Mouse (Mus musculus) limb, embryonic 10.5 days (tissue): ENCODE results near the gene Gm5678. TPM values are rescaled to one million over a fixed set of nuclear protein-coding genes. Genes with fewer than 3 reads are reported as not detected.
"Not testable (repeated sequence)": the region's sequence is repeated elsewhere in the genome, so short reads cannot be mapped to it uniquely, and the experiment has no call there.

Experiments
- DNase-seq: peaks from one replicate; pipeline ENCODE4 v3.0.0-alpha.2; 2017; ENCODE audit warnings: low spot score
- H3K27ac ChIP-seq: fragments of 300-500 bp; sonication (generic); 2 replicates; pipeline ENCODE4 v1.5.1; 2016; ENCODE audit warnings: mild to moderate bottlenecking
- H3K27me3 ChIP-seq: fragments of 300-500 bp; sonication (generic); 2 replicates; pipeline ENCODE4 v1.6.1; 2016; ENCODE audit warnings: low read depth, mild to moderate bottlenecking; ENCODE audit not compliant: poor library complexity, severe bottlenecking
- H3K36me3 ChIP-seq: fragments of 300-500 bp; sonication (generic); 2 replicates; pipeline ENCODE4 v1.6.1; 2016; ENCODE audit warnings: mild to moderate bottlenecking, moderate library complexity
- H3K4me1 ChIP-seq: fragments of 300-500 bp; sonication (generic); 2 replicates; pipeline ENCODE4 v1.6.1; 2016
- H3K4me3 ChIP-seq: fragments of 300-500 bp; sonication (generic); 2 replicates; pipeline ENCODE4 v1.5.1; 2016; ENCODE audit warnings: mild to moderate bottlenecking, moderate library complexity
- H3K9me3 ChIP-seq: fragments of 300-500 bp; sonication (generic); replicated peaks from 2 replicates; pipeline ENCODE4 v1.6.1; 2016; ENCODE audit warnings: mild to moderate bottlenecking
- WGBS: fragments of 180-500 bp; shearing (Covaris S2); methylation state at CpG from one replicate; pipeline ENCODE4 v1.1.7; 2016; 5-methylcytosine and 5-hydroxymethylcytosine counted together
- polyA plus RNA-seq: library from polyadenylated mRNA; unstranded; fragments of >200 nt; fragmentation: Nextera tagmentation; extraction: Ambion mirVana; gene quantifications from 2 replicates; pipeline ENCODE4 v1.2.1, GENCODE M21; 2016

Gene Gm5678
- polyA plus RNA-seq, 1 experiment from 2014 or later = not detected

DNA sequence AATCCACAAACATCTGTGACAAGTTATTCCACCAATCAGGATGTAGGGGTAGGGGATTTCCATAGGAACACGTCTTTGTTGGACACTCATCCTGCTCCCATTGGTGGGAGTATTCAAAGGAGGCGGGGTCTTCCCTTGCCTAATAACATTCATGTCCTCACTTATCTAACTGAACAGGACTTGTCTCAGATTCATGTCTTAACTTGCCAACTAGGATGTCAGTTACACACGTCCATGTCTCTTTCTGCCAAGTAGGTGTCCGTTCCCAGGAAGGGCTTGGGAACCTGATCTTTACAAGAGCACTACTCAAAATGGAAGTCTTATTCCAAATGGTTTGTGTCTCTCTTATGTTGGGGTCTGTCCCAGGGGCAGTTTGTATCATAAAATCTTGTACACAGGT is 4.1 kb upstream of the Gm5678 start:
- not testable (repeated sequence) for H3K36me3 ChIP-seq, H3K9me3 ChIP-seq
- 89% methylated on average over 4 of the region's 4 CpGs for WGBS

DNA sequence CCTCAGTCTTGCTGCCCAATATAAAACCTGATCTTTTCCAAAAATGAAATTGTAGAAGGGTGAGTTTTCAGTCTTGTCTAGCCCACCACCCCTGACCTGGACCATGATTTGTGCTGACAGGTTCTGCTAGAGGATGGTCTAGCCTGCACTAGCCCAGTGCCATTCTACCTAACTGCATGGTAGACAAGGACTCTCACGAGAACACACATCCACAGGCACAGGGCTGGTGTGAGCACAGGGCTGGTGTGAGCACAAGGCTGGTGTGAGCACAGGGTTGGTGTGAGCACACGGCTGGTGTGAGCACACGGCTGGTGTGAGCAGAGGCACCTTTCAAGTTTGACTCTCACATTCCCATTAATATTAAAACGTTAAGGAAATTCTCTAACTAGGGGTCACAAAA is 3.2 kb upstream of the Gm5678 start:
- Histone ChIP-seq H3K27me3 (no peaks in the 10 kb centered on the region), H3K27ac (no peak overlapping the region), H3K4me3 (no peak overlapping the region), H3K9me3 (no peaks in the 10 kb centered on the region), H3K4me1 (0 out of 2 replicates have a peak, but pooled peaks cover 3% of the 10 kb centered on the region), H3K36me3 (no peaks in the 10 kb centered on the region)
- 79% methylated on average over 4 of the region's 4 CpGs for WGBS
- DNase-seq = no peak

More for the DNA sequence above, 4.1 kb upstream of the Gm5678 start:
- DNase-seq, H3K27me3 ChIP-seq, H3K4me1 ChIP-seq, H3K4me3 ChIP-seq, H3K27ac ChIP-seq: not testable (repeated sequence)

DNA sequence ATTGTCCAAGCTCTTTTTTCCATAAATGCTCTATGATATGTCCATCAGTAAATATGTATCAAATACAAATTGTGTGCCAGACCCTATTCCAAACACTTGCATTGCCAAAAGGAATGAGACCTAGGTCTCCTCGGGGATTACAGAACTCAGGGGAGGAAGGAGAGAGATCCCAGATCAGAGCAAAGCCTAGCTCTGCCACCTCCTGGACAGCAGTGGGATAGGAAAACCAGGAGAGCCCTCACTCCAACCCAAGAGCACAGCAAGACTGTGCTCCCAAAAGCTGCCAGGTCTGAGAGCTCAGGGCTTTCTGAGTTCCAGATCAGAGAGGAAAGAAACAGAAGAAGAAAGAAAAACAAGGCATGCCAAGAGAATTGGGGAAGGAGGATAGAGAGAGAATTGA is 1.2 kb upstream of the Gm5678 start:
- H3K4me3 ChIP-seq = no peak overlapping the region
- no peak for DNase-seq
- no peaks in the 10 kb centered on the region for H3K9me3 ChIP-seq
- 15% methylated on average over 1 of the region's 1 CpGs for WGBS
- no peaks in the 10 kb centered on the region for H3K27me3 ChIP-seq
- no peaks in the 10 kb centered on the region for H3K36me3 ChIP-seq
- H3K4me1 ChIP-seq = 0 out of 2 replicates have a peak, but pooled peaks cover 3% of the 10 kb centered on the region
- no peak overlapping the region for H3K27ac ChIP-seq

DNA sequence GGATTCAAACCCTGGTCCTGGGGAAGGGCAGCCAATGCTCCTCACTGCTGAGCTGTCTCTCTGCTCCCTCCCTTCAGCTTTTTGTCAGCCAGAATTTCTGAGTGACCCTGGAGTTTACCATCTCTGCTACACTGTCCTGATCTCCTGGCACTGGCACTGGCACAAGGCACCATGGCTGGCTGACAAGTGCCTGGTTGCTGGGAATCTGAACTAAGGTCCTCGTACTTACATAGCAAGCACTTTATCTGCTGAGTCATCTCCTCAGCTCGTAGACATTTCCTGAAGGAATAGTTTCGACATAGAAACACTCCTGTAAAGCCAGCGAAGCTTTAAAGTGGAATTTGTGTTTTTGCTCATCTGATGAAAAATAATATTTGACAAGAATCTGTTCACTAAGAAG is 16.1 kb downstream of the Gm5678 start:
- Histone ChIP-seq H3K27me3 (no peaks in the 10 kb centered on the region), H3K4me3 (no peak overlapping the region), H3K4me1 (no peaks in the 10 kb centered on the region), H3K9me3 (no peaks in the 10 kb centered on the region), H3K27ac (no peak overlapping the region), H3K36me3 (no peaks in the 10 kb centered on the region)
- 77% methylated on average over 4 of the region's 4 CpGs for WGBS
- DNase-seq = no peak

DNA sequence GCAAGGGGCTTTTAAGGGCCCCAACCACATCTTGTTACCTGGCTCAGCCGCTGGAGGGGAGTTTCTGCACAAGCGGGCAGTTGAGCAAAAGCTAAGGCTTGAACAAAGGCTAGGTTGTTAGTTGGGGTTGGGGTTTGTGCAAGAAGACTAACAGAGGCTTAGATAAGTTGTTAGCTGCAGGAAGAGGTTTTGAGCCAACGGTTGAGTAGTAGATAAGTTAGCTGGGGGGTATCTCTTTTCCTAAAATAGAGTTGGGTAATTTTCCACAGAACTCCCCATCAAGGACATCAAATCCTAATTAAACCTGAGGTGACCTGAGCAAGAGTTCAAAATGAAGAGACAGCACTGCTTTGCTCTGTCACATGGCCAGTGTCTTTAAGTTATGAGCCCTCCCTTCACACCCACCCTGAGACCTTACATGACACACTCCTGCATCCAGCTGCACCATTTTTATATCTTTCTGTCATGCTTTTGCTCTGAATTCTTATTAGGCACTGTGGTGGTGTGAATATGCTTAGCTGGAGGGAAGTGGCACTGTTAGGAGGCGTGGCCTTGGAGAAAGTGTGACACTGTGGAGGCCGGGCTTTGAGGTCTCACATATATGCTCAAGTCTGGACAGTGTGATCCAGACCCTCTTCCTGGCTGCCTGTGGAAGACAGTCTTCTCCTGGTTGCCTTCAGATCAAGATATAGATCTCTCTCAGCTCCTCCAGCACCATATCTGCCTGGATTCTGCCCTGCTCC is 20.7 kb downstream of the Gm5678 start:
- Histone ChIP-seq H3K27ac (no peak overlapping the region), H3K27me3 (no peaks in the 10 kb centered on the region), H3K4me3 (no peak overlapping the region), H3K4me1 (no peaks in the 10 kb centered on the region), H3K36me3 (no peaks in the 10 kb centered on the region), H3K9me3 (no peaks in the 10 kb centered on the region)
- WGBS = 90% methylated on average over 5 of the region's 5 CpGs
- no peak for DNase-seq

DNA sequence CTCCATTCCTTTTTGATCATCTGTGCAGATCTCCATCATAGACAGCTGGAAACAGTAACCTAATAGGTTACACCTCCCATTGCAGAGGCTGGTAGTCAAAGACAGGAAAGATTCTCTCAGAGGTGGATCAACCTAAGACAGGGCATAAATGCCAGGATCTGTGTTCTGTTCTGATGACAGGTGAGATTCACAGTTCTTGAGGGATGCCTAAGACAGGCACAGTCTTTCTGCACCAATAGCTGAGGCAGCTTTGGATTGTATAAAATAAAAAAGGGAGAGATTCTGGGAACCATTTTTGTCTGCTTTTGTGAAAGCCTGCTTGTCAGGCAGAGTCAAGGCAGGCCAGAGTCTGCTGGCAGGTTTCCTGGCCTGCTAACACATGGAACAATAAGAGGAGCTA is 40.1 kb downstream of the Gm5678 start:
- H3K9me3 ChIP-seq = peaks cover 8% of the 10 kb centered on the region; the same call in 1 of the 2 replicates
- no peak for DNase-seq
- H3K27me3 ChIP-seq = no peaks in the 10 kb centered on the region
- no peaks in the 10 kb centered on the region for H3K36me3 ChIP-seq
- no peak overlapping the region for H3K27ac ChIP-seq
- no peaks in the 10 kb centered on the region for H3K4me1 ChIP-seq
- H3K4me3 ChIP-seq = no peak overlapping the region

DNA sequence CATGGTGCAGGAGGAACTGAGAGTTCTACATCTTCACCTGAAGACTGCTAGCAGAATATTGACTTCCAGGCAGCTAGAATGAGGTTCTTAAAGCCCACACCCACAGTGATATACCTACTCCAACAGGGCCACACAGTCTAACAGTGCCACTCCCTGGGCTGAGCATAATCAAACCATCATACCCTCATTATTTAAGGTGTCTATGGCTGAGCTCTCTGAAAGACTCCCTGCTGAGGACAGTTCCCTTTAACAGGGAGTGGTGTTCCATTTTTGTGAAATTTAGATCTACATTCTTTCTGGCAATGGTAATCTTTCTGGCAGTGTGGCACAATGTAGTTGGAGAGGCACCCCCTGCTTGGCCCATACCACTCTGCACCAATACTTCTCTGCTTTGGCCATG is 41.6 kb downstream of the Gm5678 start:
- Histone ChIP-seq H3K27ac (no peak overlapping the region), H3K4me1 (no peaks in the 10 kb centered on the region), H3K9me3 (peaks cover 8% of the 10 kb centered on the region; the same call in 1 of the 2 replicates), H3K36me3 (no peaks in the 10 kb centered on the region), H3K4me3 (no peak overlapping the region), H3K27me3 (no peaks in the 10 kb centered on the region)
- no peak for DNase-seq

DNA sequence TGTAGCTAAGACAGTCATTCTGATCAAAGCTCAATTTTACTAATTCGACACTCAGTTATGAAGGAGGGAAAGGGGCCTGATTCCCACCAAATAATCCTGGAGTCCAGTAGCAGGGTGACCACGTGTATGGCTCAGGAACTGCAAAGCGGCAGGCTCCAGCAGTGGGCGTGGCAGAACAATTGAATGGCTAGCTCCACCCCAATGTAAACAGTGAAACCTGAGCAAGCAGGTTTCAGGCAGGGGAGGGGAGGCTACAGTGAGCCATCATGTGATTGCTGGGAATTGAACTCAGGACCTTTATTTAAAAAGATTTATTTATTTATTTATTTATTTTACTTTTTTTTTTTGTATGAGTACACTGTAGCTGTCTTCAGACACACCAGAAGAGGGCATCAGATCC is 42.6 kb downstream of the Gm5678 start:
- WGBS = 36% methylated on average over 4 of the region's 4 CpGs
- DNase-seq = peak; percentile 27
- not testable (repeated sequence) for H3K27me3 ChIP-seq

DNA sequence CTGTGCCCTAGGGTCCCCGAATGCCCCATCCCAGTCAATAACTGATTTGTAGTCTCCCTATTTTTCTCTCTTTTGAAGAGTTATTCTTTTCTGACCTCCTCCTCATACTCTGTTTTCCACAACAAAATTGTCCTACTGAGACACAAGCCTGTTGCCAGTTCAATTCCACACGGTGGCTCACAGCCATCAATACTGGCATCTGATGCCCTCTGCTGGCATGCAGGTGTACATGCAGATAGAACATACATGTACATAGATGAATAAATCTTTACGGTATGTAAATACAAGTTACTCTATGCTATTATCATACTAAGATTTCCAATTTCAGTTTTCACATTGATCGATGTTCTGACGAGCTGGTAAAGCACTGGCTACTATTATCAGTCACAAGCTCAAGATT is 43.2 kb downstream of the Gm5678 start:
- Histone ChIP-seq H3K4me3 (no peak overlapping the region), H3K27ac (no peak overlapping the region), H3K4me1 (no peaks in the 10 kb centered on the region), H3K27me3 (no peaks in the 10 kb centered on the region), H3K9me3 (peaks cover 8% of the 10 kb centered on the region; the same call in 1 of the 2 replicates), H3K36me3 (no peaks in the 10 kb centered on the region)
- DNase-seq = peak; percentile 19
- 91% methylated on average over 5 of the region's 5 CpGs for WGBS

More for the DNA sequence above, 42.6 kb downstream of the Gm5678 start:
- H3K4me1 ChIP-seq, H3K27ac ChIP-seq, H3K36me3 ChIP-seq, H3K9me3 ChIP-seq, H3K4me3 ChIP-seq: not testable (repeated sequence)

DNA sequence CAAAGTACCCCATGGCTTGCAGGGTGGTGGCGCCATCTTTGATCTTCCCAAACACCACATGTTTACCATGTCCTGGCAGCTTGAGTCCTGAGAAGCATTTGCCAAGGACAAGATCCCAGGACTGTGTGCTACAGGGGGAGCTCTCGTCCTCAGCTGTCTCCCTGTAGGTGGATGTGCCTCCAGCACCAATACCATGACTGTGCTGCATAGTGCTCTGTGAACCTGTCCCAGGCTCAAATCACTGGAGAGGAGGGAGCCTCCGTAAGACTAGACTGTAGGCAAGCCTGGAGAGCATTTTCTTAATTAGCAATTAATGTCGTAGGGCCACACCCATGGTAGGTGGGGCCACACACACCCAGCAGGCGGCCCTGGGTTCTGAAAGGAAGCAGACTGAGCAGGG is 48.5 kb downstream of the Gm5678 start:
- Histone ChIP-seq H3K9me3 (no peaks in the 10 kb centered on the region), H3K36me3 (no peaks in the 10 kb centered on the region), H3K27ac (no peak overlapping the region), H3K4me1 (no peaks in the 10 kb centered on the region), H3K27me3 (peaks cover 16% of the 10 kb centered on the region), H3K4me3 (no peak overlapping the region)
- WGBS = 80% methylated on average over 5 of the region's 5 CpGs
- DNase-seq = no peak

DNA sequence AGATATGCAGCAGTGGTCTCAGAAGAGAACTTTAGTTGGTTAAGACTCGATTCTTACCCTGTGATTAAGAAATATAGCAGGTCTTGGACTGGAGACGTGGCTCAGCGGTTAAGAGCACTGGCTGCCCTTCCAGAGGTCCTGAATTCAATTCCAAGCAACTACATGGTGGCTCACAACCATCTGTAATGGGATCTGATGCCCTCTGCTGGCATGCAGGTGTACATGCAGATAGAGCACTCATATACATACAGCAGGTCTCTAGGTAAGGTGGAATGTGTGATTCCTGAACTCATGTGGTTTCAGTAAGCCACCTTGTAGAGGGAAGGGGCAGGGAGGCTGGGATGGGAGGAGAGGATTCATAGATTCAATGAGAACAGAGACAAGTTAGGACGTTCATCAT is 50.3 kb downstream of the Gm5678 start:
- Histone ChIP-seq H3K4me1 (peaks cover 7% of the 10 kb centered on the region), H3K4me3 (no peak overlapping the region), H3K27me3 (peaks cover 34% of the 10 kb centered on the region), H3K36me3 (no peaks in the 10 kb centered on the region), H3K27ac (no peak overlapping the region), H3K9me3 (no peaks in the 10 kb centered on the region)
- no peak for DNase-seq
- 82% methylated on average over 4 of the region's 4 CpGs for WGBS

DNA sequence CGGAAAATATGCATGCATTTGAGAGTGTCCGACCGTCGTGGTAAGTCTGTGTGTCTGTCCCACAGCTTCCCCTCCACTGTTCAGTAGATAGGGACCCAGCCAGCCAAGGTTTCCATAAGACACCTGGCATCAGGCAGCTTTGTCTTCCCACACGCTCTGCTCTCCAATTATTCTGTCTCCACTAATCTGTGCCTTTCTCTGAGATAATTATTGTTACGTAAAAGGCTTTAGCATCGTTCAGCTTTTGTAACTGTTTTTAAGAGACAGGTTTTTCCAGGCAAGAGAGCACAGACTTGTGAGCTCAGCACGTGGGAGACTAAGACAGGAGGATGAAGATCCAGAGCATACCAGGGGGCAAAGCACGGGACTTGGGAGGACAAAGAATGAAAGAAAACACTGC is 51.3 kb downstream of the Gm5678 start:
- Histone ChIP-seq H3K4me3 (no peak overlapping the region), H3K27me3 (peaks cover 44% of the 10 kb centered on the region), H3K27ac (no peak overlapping the region), H3K4me1 (peaks cover 16% of the 10 kb centered on the region), H3K36me3 (no peaks in the 10 kb centered on the region), H3K9me3 (no peaks in the 10 kb centered on the region)
- 73% methylated on average over 9 of the region's 9 CpGs for WGBS
- peak; percentile 25 for DNase-seq
